Mouse (Mus musculus): ENCODE measurements at regions not wholly inside any gene's neighbourhood (a gene's known extent, or its start where the extent isn't known, plus 50 kb on each side); places are given as distances from the start of the nearest gene placed in this dataset.

- no peak for TF ChIP-seq POLR2A (IDR thresholded peaks at IDR 0.05; ENCODE audit: low read depth, low read length)
- TF ChIP-seq CTCF (IDR thresholded peaks at IDR 0.05; ENCODE audit: borderline replicate concordance, insufficient read depth, low read length), result no peak
- Histone ChIP-seq H3K4me1 (ENCODE audit: control insufficient read depth, insufficient read depth, low read length) (0 out of 2 replicates have a peak, but pooled peaks cover 2% of the 10 kb centered on the region), H3K4me3 (ENCODE audit: insufficient read depth, low read length) (no peak overlapping the region), H3K27ac (ENCODE audit: insufficient read depth, low read length) (no peak overlapping the region)
Measured at GRCm38 (mm10) chr10:119048643-119049420, 178.8 kb upstream of the Dyrk2 start.

GRCm38 (mm10) chr10:119045059-119045458 is 175.1 kb upstream of the Dyrk2 start:
- no peaks in the 10 kb centered on the region for H3K4me1 ChIP-seq (ENCODE audit: control insufficient read depth, insufficient read depth, low read length)
- no peak overlapping the region for H3K4me3 ChIP-seq (ENCODE audit: insufficient read depth, low read length)
- no peak for TF ChIP-seq CTCF (IDR thresholded peaks at IDR 0.05; ENCODE audit: borderline replicate concordance, insufficient read depth, low read length)
- TF ChIP-seq POLR2A (IDR thresholded peaks at IDR 0.05; ENCODE audit: low read depth, low read length), result no peak
- H3K27ac ChIP-seq (ENCODE audit: insufficient read depth, low read length), result no peak overlapping the region

GRCm38 (mm10) chr10:119043069-119043468 is 173.1 kb upstream of the Dyrk2 start:
- no peak overlapping the region for H3K27ac ChIP-seq (ENCODE audit: insufficient read depth, low read length)
- H3K4me3 ChIP-seq (ENCODE audit: insufficient read depth, low read length), result no peak overlapping the region
- TF ChIP-seq CTCF (IDR thresholded peaks at IDR 0.05; ENCODE audit: borderline replicate concordance, insufficient read depth, low read length) (no peak), POLR2A (IDR thresholded peaks at IDR 0.05; ENCODE audit: low read depth, low read length) (no peak)
- H3K4me1 ChIP-seq (ENCODE audit: control insufficient read depth, insufficient read depth, low read length), result no peaks in the 10 kb centered on the region

- Histone ChIP-seq H3K4me3 (ENCODE audit: insufficient read depth, low read length) (no peak overlapping the region), H3K4me1 (ENCODE audit: control insufficient read depth, insufficient read depth, low read length) (no peaks in the 10 kb centered on the region), H3K27ac (ENCODE audit: insufficient read depth, low read length) (no peak overlapping the region)
- TF ChIP-seq CTCF (IDR thresholded peaks at IDR 0.05; ENCODE audit: borderline replicate concordance, insufficient read depth, low read length) (no peak), POLR2A (IDR thresholded peaks at IDR 0.05; ENCODE audit: low read depth, low read length) (no peak)
Measured at GRCm38 (mm10) chr10:119040205-119040604, 170.2 kb upstream of the Dyrk2 start.

GRCm38 (mm10) chr10:119039732-119040131 is 169.7 kb upstream of the Dyrk2 start:
- no peak for TF ChIP-seq CTCF (IDR thresholded peaks at IDR 0.05; ENCODE audit: borderline replicate concordance, insufficient read depth, low read length)
- no peak for TF ChIP-seq POLR2A (IDR thresholded peaks at IDR 0.05; ENCODE audit: low read depth, low read length)
- H3K4me1 ChIP-seq (ENCODE audit: control insufficient read depth, insufficient read depth, low read length), result no peaks in the 10 kb centered on the region
- no peak overlapping the region for H3K27ac ChIP-seq (ENCODE audit: insufficient read depth, low read length)

GRCm38 (mm10) chr10:119038991-119039390 is 169.0 kb upstream of the Dyrk2 start:
- H3K27ac ChIP-seq (ENCODE audit: insufficient read depth, low read length), result no peak overlapping the region
- TF ChIP-seq POLR2A (IDR thresholded peaks at IDR 0.05; ENCODE audit: low read depth, low read length), result no peak
- no peak for TF ChIP-seq CTCF (IDR thresholded peaks at IDR 0.05; ENCODE audit: borderline replicate concordance, insufficient read depth, low read length)
- H3K4me3 ChIP-seq (ENCODE audit: insufficient read depth, low read length), result no peak overlapping the region
- no peaks in the 10 kb centered on the region for H3K4me1 ChIP-seq (ENCODE audit: control insufficient read depth, insufficient read depth, low read length)

More at GRCm38 (mm10) chr10:119039732-119040131, 169.7 kb upstream of the Dyrk2 start:
- no peak overlapping the region for H3K4me3 ChIP-seq (ENCODE audit: insufficient read depth, low read length)

GRCm38 (mm10) chr10:119037781-119038180 is 167.8 kb upstream of the Dyrk2 start:
- Histone ChIP-seq H3K4me3 (ENCODE audit: insufficient read depth, low read length) (no peak overlapping the region), H3K27ac (ENCODE audit: insufficient read depth, low read length) (no peak overlapping the region), H3K4me1 (ENCODE audit: control insufficient read depth, insufficient read depth, low read length) (no peaks in the 10 kb centered on the region)
- TF ChIP-seq CTCF (IDR thresholded peaks at IDR 0.05; ENCODE audit: borderline replicate concordance, insufficient read depth, low read length) (no peak), POLR2A (IDR thresholded peaks at IDR 0.05; ENCODE audit: low read depth, low read length) (no peak)

GRCm38 (mm10) chr10:119035863-119036262 is 165.9 kb upstream of the Dyrk2 start:
- no peaks in the 10 kb centered on the region for H3K4me1 ChIP-seq (ENCODE audit: control insufficient read depth, insufficient read depth, low read length)
- TF ChIP-seq POLR2A (IDR thresholded peaks at IDR 0.05; ENCODE audit: low read depth, low read length), result no peak
- TF ChIP-seq CTCF (IDR thresholded peaks at IDR 0.05; ENCODE audit: borderline replicate concordance, insufficient read depth, low read length), result no peak

GRCm38 (mm10) chr10:119034396-119034795 is 164.4 kb upstream of the Dyrk2 start:
- H3K4me1 ChIP-seq (ENCODE audit: control insufficient read depth, insufficient read depth, low read length), result no peaks in the 10 kb centered on the region
- no peak overlapping the region for H3K27ac ChIP-seq (ENCODE audit: insufficient read depth, low read length)
- TF ChIP-seq POLR2A (IDR thresholded peaks at IDR 0.05; ENCODE audit: low read depth, low read length), result no peak
- no peak for TF ChIP-seq CTCF (IDR thresholded peaks at IDR 0.05; ENCODE audit: borderline replicate concordance, insufficient read depth, low read length)
- no peak overlapping the region for H3K4me3 ChIP-seq (ENCODE audit: insufficient read depth, low read length)

More at GRCm38 (mm10) chr10:119035863-119036262, 165.9 kb upstream of the Dyrk2 start:
- no peak overlapping the region for H3K4me3 ChIP-seq (ENCODE audit: insufficient read depth, low read length)
- no peak overlapping the region for H3K27ac ChIP-seq (ENCODE audit: insufficient read depth, low read length)

Measured in embryonic fibroblast, embryonic 13.5 days (primary cell).